Mouse (Mus musculus) MEL (cell line): ENCODE data around the gene Stac2. TPM values are rescaled to one million over a fixed set of nuclear protein-coding genes. Genes with fewer than 3 reads are reported as not detected.

Experiments used
- DNase-seq: peaks from one replicate; pipeline ENCODE4 v3.0.0; 2011; ENCODE audit warnings: low read depth, low spot score
- H3K27ac ChIP-seq: 2 replicates; pipeline ENCODE4 v1.5.1; 2012; ENCODE audit warnings: low read depth, mild to moderate bottlenecking, control low read depth, low read length, moderate library complexity; ENCODE audit not compliant: control insufficient read depth
- H3K27me3 ChIP-seq, 2 experiments: fragments of 150-350 bp in 1 of 2; sonication (generic) in 1 of 2; 2 replicates each; pipeline ENCODE4 v1.6.1; 2012; ENCODE audit warnings: low read length in 2 of 2, mild to moderate bottlenecking in 2 of 2, improper control_type of control experiment in 1 of 2, moderate library complexity in 1 of 2; ENCODE audit not compliant: insufficient read depth in 2 of 2, control insufficient read depth in 1 of 2
- H3K36me3 ChIP-seq, 2 experiments: 2 replicates each; pipeline ENCODE4 v1.6.1; 2012 to 2014; ENCODE audit warnings: low read length in 2 of 2, improper control_type of control experiment in 1 of 2, inconsistent platforms in 1 of 2, mild to moderate bottlenecking in 1 of 2; ENCODE audit not compliant: insufficient read depth in 2 of 2, control insufficient read depth in 1 of 2
- H3K4me1 ChIP-seq, 2 experiments: fragments of 150-350 bp in 1 of 2; sonication (generic) in 1 of 2; 2 replicates each; pipeline ENCODE4 v1.6.1; 2012; ENCODE audit warnings: low read length in 2 of 2, improper control_type of control experiment in 1 of 2, mild to moderate bottlenecking in 1 of 2; ENCODE audit not compliant: insufficient read depth in 2 of 2, control insufficient read depth in 1 of 2
- H3K4me3 ChIP-seq, 2 experiments: fragments of 150-350 bp in 1 of 2; sonication (generic) in 1 of 2; 2 replicates each; pipeline ENCODE4 v1.5.1; 2012; ENCODE audit warnings: low read depth in 2 of 2, low read length in 2 of 2, mild to moderate bottlenecking in 2 of 2, moderate library complexity in 2 of 2, control low read depth in 1 of 2, improper control_type of control experiment in 1 of 2; ENCODE audit not compliant: control insufficient read depth in 1 of 2, insufficient read depth in 1 of 2
- H3K79me2 ChIP-seq: 2 replicates; pipeline ENCODE4 v1.6.1; 2012; ENCODE audit warnings: mild to moderate bottlenecking, low read length, moderate library complexity; ENCODE audit not compliant: control insufficient read depth, poor library complexity, insufficient read depth
- H3K9ac ChIP-seq: 2 replicates; pipeline ENCODE4 v1.6.1; 2012; ENCODE audit warnings: low read depth, mild to moderate bottlenecking, control low read depth, low read length, moderate library complexity; ENCODE audit not compliant: control insufficient read depth, poor library complexity, severe bottlenecking
- H3K9me3 ChIP-seq: fragments of 150-350 bp; sonication (generic); replicated peaks from 2 replicates; pipeline ENCODE4 v1.6.1; 2012; ENCODE audit warnings: mild to moderate bottlenecking, low read length, improper control_type of control experiment, moderate library complexity; ENCODE audit not compliant: insufficient read depth
- CTCF ChIP-seq, 3 experiments: IDR thresholded peaks in 2 of 3; conservative IDR thresholded peaks in 1 of 3; 2 replicates each; pipeline ENCODE4 v1.5.1; 2011 to 2012; ENCODE audit warnings: low read length in 3 of 3, low read depth in 2 of 3, mild to moderate bottlenecking in 2 of 3, improper control_type of control experiment in 1 of 3, inconsistent platforms in 1 of 3, mixed read lengths in 1 of 3, moderate library complexity in 1 of 3; ENCODE audit not compliant: control insufficient read depth in 1 of 3, insufficient read depth in 1 of 3, poor library complexity in 1 of 3, severe bottlenecking in 1 of 3
- EP300 ChIP-seq, 2 experiments: IDR thresholded peaks; 2 replicates each; pipeline ENCODE4 v1.6.1; 2011; ENCODE audit warnings: improper control_type of control experiment in 2 of 2, low read length in 2 of 2, low read depth in 1 of 2, mild to moderate bottlenecking in 1 of 2
- ETS1 ChIP-seq: IDR thresholded peaks from 2 replicates; pipeline ENCODE4 v1.6.1; 2012; ENCODE audit warnings: low read depth, mild to moderate bottlenecking, inconsistent platforms, low read length, improper control_type of control experiment, moderate library complexity
- GABPA ChIP-seq: IDR thresholded peaks from 2 replicates; pipeline ENCODE4 v1.6.1; 2012; ENCODE audit warnings: low read depth, mild to moderate bottlenecking, inconsistent platforms, low read length, improper control_type of control experiment, moderate library complexity
- GATA1 ChIP-seq: IDR thresholded peaks from 2 replicates; pipeline ENCODE4 v1.6.1; 2011; ENCODE audit warnings: low read depth, low read length, improper control_type of control experiment
- KAT2A ChIP-seq: conservative IDR thresholded peaks from 2 replicates; pipeline ENCODE4 v1.6.1; 2012; ENCODE audit warnings: low read depth, low read length, improper control_type of control experiment, inconsistent platforms
- MAFK ChIP-seq: IDR thresholded peaks from 2 replicates; pipeline ENCODE4 v1.6.1; 2011; ENCODE audit warnings: low read depth, mild to moderate bottlenecking, low read length, improper control_type of control experiment, borderline replicate concordance
- MAZ ChIP-seq: IDR thresholded peaks from 2 replicates; pipeline ENCODE4 v1.6.1; 2012; ENCODE audit warnings: low read depth, mild to moderate bottlenecking, inconsistent platforms, low read length, improper control_type of control experiment
- MXI1 ChIP-seq: IDR thresholded peaks from 2 replicates; pipeline ENCODE4 v1.6.1; 2011; ENCODE audit warnings: mild to moderate bottlenecking, low read depth, low read length, improper control_type of control experiment
- NELFE ChIP-seq: IDR thresholded peaks from 2 replicates; pipeline ENCODE4 v1.6.1; 2011; ENCODE audit warnings: low read depth, low read length, improper control_type of control experiment
- NRF1 ChIP-seq: IDR thresholded peaks from 2 replicates; pipeline ENCODE4 v1.6.1; 2014; ENCODE audit warnings: low read depth, mild to moderate bottlenecking, inconsistent platforms, low read length, improper control_type of control experiment, moderate library complexity; ENCODE audit not compliant: poor library complexity, insufficient read depth, severe bottlenecking
- POLR2AphosphoS2 ChIP-seq: IDR thresholded peaks from 2 replicates; pipeline ENCODE4 v1.6.1; 2011; ENCODE audit warnings: low read length, improper control_type of control experiment
- RAD21 ChIP-seq: IDR thresholded peaks from 2 replicates; pipeline ENCODE4 v1.6.1; 2011; ENCODE audit warnings: mild to moderate bottlenecking, low read depth, low read length, improper control_type of control experiment
- SIN3A ChIP-seq: IDR thresholded peaks from 2 replicates; pipeline ENCODE4 v1.6.1; 2012; ENCODE audit warnings: low read length, improper control_type of control experiment, inconsistent platforms
- SMC3 ChIP-seq: IDR thresholded peaks from 2 replicates; pipeline ENCODE4 v1.6.1; 2011; ENCODE audit warnings: low read depth, low read length, improper control_type of control experiment
- TAL1 ChIP-seq: IDR thresholded peaks from 2 replicates; pipeline ENCODE4 v1.6.1; 2012; ENCODE audit warnings: mild to moderate bottlenecking, inconsistent platforms, low read length, moderate library complexity, mixed read lengths
- USF1 ChIP-seq: IDR thresholded peaks from 2 replicates; pipeline ENCODE4 v1.6.1; 2014; ENCODE audit warnings: low read depth, mild to moderate bottlenecking, inconsistent platforms, low read length, improper control_type of control experiment, moderate library complexity
- USF2 ChIP-seq, 2 experiments: IDR thresholded peaks; 2 replicates each; pipeline ENCODE4 v1.6.1; 2011 to 2012; ENCODE audit warnings: improper control_type of control experiment in 2 of 2, low read length in 2 of 2, borderline replicate concordance in 1 of 2, inconsistent platforms in 1 of 2, low read depth in 1 of 2, mild to moderate bottlenecking in 1 of 2; ENCODE audit not compliant: insufficient read depth in 1 of 2
- ZC3H11A ChIP-seq: IDR thresholded peaks from 2 replicates; pipeline ENCODE4 v1.6.1; 2012; ENCODE audit warnings: low read depth, mild to moderate bottlenecking, inconsistent platforms, low read length, improper control_type of control experiment
- ZKSCAN1 ChIP-seq: IDR thresholded peaks from 2 replicates; pipeline ENCODE4 v1.6.1; 2012; ENCODE audit warnings: low read depth, mild to moderate bottlenecking, inconsistent platforms, low read length, improper control_type of control experiment, moderate library complexity
- ZNF384 ChIP-seq: IDR thresholded peaks from 2 replicates; pipeline ENCODE4 v1.6.1; 2012; ENCODE audit warnings: low read depth, mild to moderate bottlenecking, inconsistent platforms, low read length, improper control_type of control experiment
- polyA plus RNA-seq, 2 experiments: library from polyadenylated mRNA; stranded (reverse) in 1 of 2; unstranded in 1 of 2; fragments of >175 nt in 1 of 2; fragments of >200 nt in 1 of 2; gene quantifications; 2 replicates each; pipeline versions ENCODE4 v1.2.1 to v1.2.4; 2012; ENCODE audit warnings: low replicate concordance in 2 of 2, low read depth in 1 of 2; ENCODE audit not compliant: insufficient read length in 2 of 2, insufficient read depth in 1 of 2, missing spikeins in 1 of 2
- total RNA-seq: library from RNA; depleted of rRNA; stranded (reverse); fragments of 300-350 nt; gene quantifications from 2 replicates; pipeline ENCODE4 v1.2.3, GENCODE M21; 2012

Stac2 gene
- total and polyA plus RNA-seq, 3 experiments: 0.04 TPM; not detected in 2

DNA sequence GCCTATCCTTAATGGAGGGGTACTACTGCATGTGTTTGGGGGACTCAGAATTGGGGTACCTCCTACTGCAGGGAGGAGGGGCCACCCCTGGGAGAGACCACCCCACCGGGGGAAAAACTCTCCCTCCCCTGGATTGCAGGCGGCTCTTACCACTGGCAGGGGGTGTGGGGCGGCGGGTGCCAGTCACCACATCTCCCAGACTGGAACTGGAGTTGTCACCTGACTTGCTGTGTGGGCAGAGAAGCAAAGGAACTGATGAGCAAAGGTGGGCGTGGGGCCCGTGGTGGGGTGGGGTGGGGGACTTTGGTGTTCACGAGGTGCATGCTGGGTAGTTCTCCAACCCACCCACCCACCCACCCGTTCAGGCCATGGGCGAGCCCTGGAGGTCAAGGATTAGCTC, 41.5 kb downstream of the Stac2 start:
- no peak overlapping the region for H3K4me3 ChIP-seq
- no peaks in the 10 kb centered on the region for H3K27me3 ChIP-seq
- no peak for DNase-seq
- H3K4me1 ChIP-seq: no peaks in the 10 kb centered on the region
- no peak overlapping the region for H3K27ac ChIP-seq
- H3K9me3 ChIP-seq: no peaks in the 10 kb centered on the region
- no peak for TF ChIP-seq SIN3A
- no peak for TF ChIP-seq USF1
- no peak for TF ChIP-seq USF2 (IDR thresholded peaks at IDR 0.05; ENCODE audit: borderline replicate concordance in 1 of 2, insufficient read depth in 1 of 2, low read depth in 1 of 2, low read length in 2 of 2)
- no peak for TF ChIP-seq ZNF384
- no peak for TF ChIP-seq GABPA
- no peak for TF ChIP-seq EP300 (IDR thresholded peaks at IDR 0.05; ENCODE audit: low read depth in 1 of 2, low read length in 2 of 2)
- no peak for TF ChIP-seq KAT2A
- TF ChIP-seq POLR2AphosphoS2: no peak
- TF ChIP-seq SMC3: no peak
- TF ChIP-seq ETS1: no peak
- TF ChIP-seq MAZ: no peak
- TF ChIP-seq NRF1: no peak
- no peak for TF ChIP-seq ZC3H11A
- TF ChIP-seq MAFK: no peak
- TF ChIP-seq CTCF (IDR thresholded peaks at IDR 0.05 in 2 of 3, conservative IDR thresholded peaks at IDR 0.05 in 1 of 3; ENCODE audit: control insufficient read depth in 1 of 3, insufficient read depth in 1 of 3, low read depth in 2 of 3, low read length in 3 of 3, poor library complexity in 1 of 3, severe bottlenecking in 1 of 3): no peak
- H3K79me2 ChIP-seq: no peaks in the 10 kb centered on the region
- no peak overlapping the region for H3K9ac ChIP-seq
- no peaks in the 10 kb centered on the region for H3K36me3 ChIP-seq

DNA sequence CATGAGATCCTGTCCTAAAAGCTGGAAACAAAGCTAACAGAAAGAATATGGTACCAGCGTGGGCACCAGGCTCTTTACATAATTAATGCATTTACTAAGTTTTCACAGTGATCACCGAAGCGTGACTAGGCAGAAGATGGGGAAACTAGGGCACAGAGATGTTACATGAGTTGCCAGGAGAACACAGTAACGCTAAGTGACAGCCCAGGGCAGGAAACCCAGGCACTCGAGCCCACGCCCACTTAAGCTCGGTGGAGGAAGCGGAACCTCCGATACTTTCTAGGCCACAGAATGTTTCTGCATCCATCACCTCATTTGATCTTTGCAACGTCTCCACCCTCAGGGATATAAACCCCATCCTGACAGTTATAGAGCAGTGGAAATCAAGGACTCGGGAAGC, 45.2 kb downstream of the Stac2 start:
- TF ChIP-seq ETS1: no peak
- TF ChIP-seq TAL1: no peak
- no peak for TF ChIP-seq RAD21
- no peak for TF ChIP-seq MAZ
- no peak for TF ChIP-seq GATA1
- no peak for TF ChIP-seq ZKSCAN1
- TF ChIP-seq NELFE: no peak
- no peak for TF ChIP-seq CTCF (IDR thresholded peaks at IDR 0.05 in 2 of 3, conservative IDR thresholded peaks at IDR 0.05 in 1 of 3; ENCODE audit: control insufficient read depth in 1 of 3, insufficient read depth in 1 of 3, low read depth in 2 of 3, low read length in 3 of 3, poor library complexity in 1 of 3, severe bottlenecking in 1 of 3)
- TF ChIP-seq MXI1: no peak
- no peak for DNase-seq
- no peaks in the 10 kb centered on the region for H3K9me3 ChIP-seq
- H3K9ac ChIP-seq: no peak overlapping the region
- no peaks in the 10 kb centered on the region for H3K79me2 ChIP-seq
- H3K27ac ChIP-seq: no peak overlapping the region
- no peaks in the 10 kb centered on the region for H3K27me3 ChIP-seq
- H3K4me1 ChIP-seq: no peaks in the 10 kb centered on the region
- no peak overlapping the region for H3K4me3 ChIP-seq
- H3K36me3 ChIP-seq: no peaks in the 10 kb centered on the region
